Comparison of ENCODE assay signal across 9 mouse cellular contexts in genomic region chr2:180346820-180347497, GRCm38 (mm10). TPM values are rescaled to one million over a fixed set of nuclear protein-coding genes. Genes with fewer than 3 reads are reported as not detected.
A peak's percentile ranks its signal among the peaks of the same experiment; 100 is the strongest.
DNase-seq lines count a peak whose midpoint lies in the region; ATAC-seq and TF ChIP-seq lines count a peak whose summit lies in the region.
"Had no signal": no experiment of that assay in that cellular context is flagged by ENCODE, and none has a peak within 500 bp of the region (broad histone marks: within the 10 kb centered on the region; RNA-seq: fewer than 3 reads in every experiment).

No protein-coding gene starts in this region.

- H3K9me3 ChIP-seq in hindbrain, embryonic 14.5 days (ENCODE audit: control insufficient read depth, low read length): no peaks in the 10 kb centered on the region
- H3K9me3 ChIP-seq: stomach, embryonic 15.5 days had no signal

- H3K27me3 ChIP-seq in Patski: peaks cover 25% of the 10 kb centered on the region
- H3K27me3 ChIP-seq in hindbrain, embryonic 14.5 days (ENCODE audit: control insufficient read depth, insufficient read depth, low read length): no peaks in the 10 kb centered on the region
- H3K27me3 ChIP-seq: stomach, embryonic 15.5 days had no signal

- H3K4me1 ChIP-seq in hindbrain, embryonic 14.5 days (replicated peaks; ENCODE audit: control insufficient read depth, insufficient read depth, low read length): no peaks in the 10 kb centered on the region

- POLR2A ChIA-PET in Patski (lab: Charles Lee): interaction anchor here (1.6 kb wide), 1 partner anchor 71 kb away, joined by 4 read pairs; no protein-coding TSS in a partner anchor

- DNase-seq in Patski (ENCODE audit: low read depth, low spot score): no peak
- peak; percentile 88 for DNase-seq in cerebellum, postnatal 10 days
- DNase-seq in frontal cortex, postnatal 14 days (ENCODE audit: low spot score in 2 of 2): peak; percentile 41 to 70
- DNase-seq in hindbrain, embryonic 14.5 days (ENCODE audit: low spot score): peak; percentile 79
- peak; percentile 76 to 84 for DNase-seq in layer of hippocampus, postnatal 14 days (ENCODE audit: low spot score in 2 of 2)
- peak; percentile 83 for DNase-seq in lung, postnatal 25 days (ENCODE audit: low spot score)
- DNase-seq in retina, embryonic 14.5 days (ENCODE audit: low spot score): peak; percentile 92
- peak; percentile 61 to 64 for DNase-seq in thymus, postnatal 36 days

- peak; percentile 44 for ATAC-seq in Patski
- ATAC-seq in hindbrain, embryonic 14.5 days (ENCODE audit: low FRiP score): peak; percentile 75

- WGBS in hindbrain, embryonic 14.5 days: 29% methylated on average over 9 of the region's 9 CpGs

- H3K4me3 ChIP-seq in hindbrain, embryonic 14.5 days (replicated peaks; ENCODE audit: low read length): no peak overlapping the region
- H3K4me3 ChIP-seq: stomach, embryonic 15.5 days had no signal

- in situ Hi-C loops in Patski (cut with MboI; ENCODE audit: low pct_unique_long_range_greater_than_20kb): loop anchor here (5.0 kb wide), 1 partner anchor 75 kb away; the partner anchor contains the start of gene Cables2

- CTCF ChIA-PET in Patski (lab: Charles Lee): interaction anchor here (1.3 to 8.4 kb wide), 4 partner anchors 66 to 125 kb away, joined by 4 to 68 read pairs (median 22); no protein-coding TSS in a partner anchor

- no peak overlapping the region for H3K4me2 ChIP-seq in hindbrain, embryonic 14.5 days (replicated peaks)
- H3K4me2 ChIP-seq: stomach, embryonic 15.5 days had no signal

- no peaks in the 10 kb centered on the region for H3K36me3 ChIP-seq in hindbrain, embryonic 14.5 days (replicated peaks; ENCODE audit: control insufficient read depth, insufficient read depth)
- H3K36me3 ChIP-seq: stomach, embryonic 15.5 days had no signal

- TF ChIP-seq CTCF in Patski (IDR thresholded peaks at IDR 0.05): peak; percentile 92

- no peak overlapping the region for H3K27ac ChIP-seq in hindbrain, embryonic 14.5 days
- H3K27ac ChIP-seq: stomach, embryonic 15.5 days had no signal

- no peak overlapping the region for H3K9ac ChIP-seq in hindbrain, embryonic 14.5 days
- H3K9ac ChIP-seq: stomach, embryonic 15.5 days had no signal

RNA-seq across cellular contexts. Expression of gene Gata5, which starts 12.5 kb away (rescaled TPM):
- not detected for polyA plus RNA-seq in Patski (2021)
- polyA plus RNA-seq in hindbrain, embryonic 14.5 days (2014; fragmentation: Nextera tagmentation; extraction: Ambion mirVana): 0.05 TPM in 1 of 2 replicates, not detected in the other
- total RNA-seq in layer of hippocampus, postnatal 14 days (2021): not detected

RNA-seq across cellular contexts. Expression of gene Rbbp8nl, which starts 57.3 kb away (rescaled TPM):
- polyA plus RNA-seq in Patski (2021): not detected
- polyA plus RNA-seq in hindbrain, embryonic 14.5 days (2014; fragmentation: Nextera tagmentation; extraction: Ambion mirVana): not detected in 2 replicates
- not detected for total RNA-seq in layer of hippocampus, postnatal 14 days (2021)
